Mouse (Mus musculus) heart, postnatal 0 days (tissue): ENCODE results near the gene Sectm1b.

ENCODE experiments used
- CTCF ChIP-seq: IDR thresholded peaks from 2 replicates; pipeline ENCODE4 v1.5.1; 2016; ENCODE audit warnings: antibody characterized with exemption, control low read depth, low read depth
- EP300 ChIP-seq: IDR thresholded peaks from 2 replicates; pipeline ENCODE4 v1.6.1; 2016; ENCODE audit warnings: antibody characterized with exemption, low read depth

DNA sequence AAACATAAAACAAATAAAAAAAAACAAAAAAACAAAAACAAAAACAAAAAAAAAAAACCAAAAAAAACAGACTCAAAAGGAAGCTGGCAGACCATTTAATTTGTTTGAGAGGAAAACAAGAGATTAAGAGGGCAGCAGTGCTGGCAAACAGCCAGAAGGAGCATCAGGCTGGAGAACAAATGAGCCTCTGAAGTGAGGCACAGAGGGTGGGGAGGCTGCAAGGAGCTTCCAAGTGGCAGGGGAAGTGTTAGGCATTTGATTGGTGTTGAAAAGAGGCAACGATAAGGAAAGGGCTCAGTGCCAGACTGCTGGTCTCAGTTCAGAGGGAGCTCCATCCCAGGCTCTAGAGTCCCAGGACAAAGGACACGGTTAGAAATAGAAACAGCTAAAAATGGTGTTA lies 46.6 kb upstream of the Sectm1b start:
- TF ChIP-seq CTCF (no peak), EP300 (no peak; the same call in 1 of the 2 replicates)
